Mouse (Mus musculus) limb, embryonic 15.5 days (tissue): ENCODE measurements around the gene Pgd. TPM values are rescaled to one million over a fixed set of nuclear protein-coding genes. Genes with fewer than 3 reads are reported as not detected.
"Not testable (repeated sequence)": the region's sequence is repeated elsewhere in the genome, so short reads cannot be mapped to it uniquely, and the experiment has no call there.

Experiments used
- ATAC-seq: fragments of 200-750 bp; cut with Nextera tagmentation; 2 replicates; pipeline ENCODE4 v1.8.0; 2017; ENCODE audit warnings: low read depth, moderate TSS enrichment; ENCODE audit not compliant: insufficient number of reproducible peaks, low FRiP score, low TSS enrichment
- H3K27ac ChIP-seq: fragments of 300-500 bp; sonication (generic); 2 replicates; pipeline ENCODE4 v1.5.1; 2015; ENCODE audit warnings: moderate library complexity, mild to moderate bottlenecking, inconsistent platforms
- H3K27me3 ChIP-seq: fragments of 300-500 bp; sonication (generic); 2 replicates; pipeline ENCODE4 v1.6.1; 2015; ENCODE audit warnings: inconsistent platforms
- H3K36me3 ChIP-seq: fragments of 300-500 bp; sonication (generic); 2 replicates; pipeline ENCODE4 v1.6.1; 2015; ENCODE audit warnings: inconsistent platforms
- H3K4me1 ChIP-seq: fragments of 300-500 bp; sonication (generic); 2 replicates; pipeline ENCODE4 v1.6.1; 2015; ENCODE audit warnings: inconsistent platforms
- H3K4me2 ChIP-seq: fragments of 300-500 bp; sonication (generic); 2 replicates; pipeline ENCODE4 v1.6.1; 2015; ENCODE audit warnings: mild to moderate bottlenecking, inconsistent platforms
- H3K4me3 ChIP-seq: fragments of 300-500 bp; sonication (generic); 2 replicates; pipeline ENCODE4 v1.5.1; 2015; ENCODE audit warnings: mild to moderate bottlenecking, inconsistent platforms
- H3K9ac ChIP-seq: fragments of 300-500 bp; sonication (generic); 2 replicates; pipeline ENCODE4 v1.6.1; 2015; ENCODE audit warnings: inconsistent platforms
- H3K9me3 ChIP-seq: fragments of 300-500 bp; sonication (generic); 2 replicates; pipeline ENCODE4 v1.6.1; 2016; ENCODE audit warnings: inconsistent platforms
- WGBS: fragments of 180-500 bp; shearing (Covaris S2); methylation state at CpG from one replicate; pipeline ENCODE4 v1.1.7; 2015; 5-methylcytosine and 5-hydroxymethylcytosine counted together
- polyA plus RNA-seq: library from polyadenylated mRNA; unstranded; fragments of >200 nt; fragmentation: Nextera tagmentation; extraction: Ambion mirVana; gene quantifications from 2 replicates; pipeline ENCODE4 v1.2.1, GENCODE M21; 2015

Pgd gene
- polyA plus RNA-seq, 1 experiment from 2014 or later: 108 TPM

- H3K36me3 ChIP-seq: peaks cover 78% of the 10 kb centered on the region
- H3K4me3 ChIP-seq: no peak overlapping the region
- 81% methylated on average over 7 of the region's 7 CpGs for WGBS
- H3K27me3 ChIP-seq: no peaks in the 10 kb centered on the region
- H3K9me3 ChIP-seq: no peaks in the 10 kb centered on the region
- ATAC-seq: no peak
- no peak overlapping the region for H3K27ac ChIP-seq
- H3K4me1 ChIP-seq: no peaks in the 10 kb centered on the region
- H3K9ac ChIP-seq: no peak overlapping the region
- H3K4me2 ChIP-seq: no peak overlapping the region
These were observed 15.6 kb upstream of the Pgd start for GRCm38 (mm10) chr4:149182192-149182591.

GRCm38 (mm10) chr4:149179573-149179972, 13.0 kb upstream of the Pgd start:
- Histone ChIP-seq H3K9ac (no peak overlapping the region), H3K4me1 (no peaks in the 10 kb centered on the region), H3K9me3 (no peaks in the 10 kb centered on the region), H3K4me3 (no peak overlapping the region), H3K27me3 (no peaks in the 10 kb centered on the region), H3K4me2 (no peak overlapping the region), H3K36me3 (peaks cover 55% of the 10 kb centered on the region), H3K27ac (no peak overlapping the region)
- whole genome bisulfite sequencing: 55% methylated on average over 4 of the region's 4 CpGs
- no peak for ATAC-seq

- Histone ChIP-seq H3K4me3 (no peak overlapping the region), H3K4me1 (no peaks in the 10 kb centered on the region), H3K4me2 (no peak overlapping the region), H3K9ac (no peak overlapping the region), H3K27me3 (no peaks in the 10 kb centered on the region), H3K36me3 (peaks cover 51% of the 10 kb centered on the region), H3K27ac (no peak overlapping the region), H3K9me3 (no peaks in the 10 kb centered on the region)
- ATAC-seq: no peak
- WGBS: 77% methylated on average over 7 of the region's 7 CpGs
These were observed 12.6 kb upstream of the Pgd start for GRCm38 (mm10) chr4:149179160-149179559.

- 63% methylated on average over 7 of the region's 7 CpGs for WGBS
- peaks cover 43% of the 10 kb centered on the region for H3K36me3 ChIP-seq
- no peaks in the 10 kb centered on the region for H3K27me3 ChIP-seq
- no peak overlapping the region for H3K27ac ChIP-seq
- H3K4me3 ChIP-seq: no peak overlapping the region
- H3K4me2 ChIP-seq: no peak overlapping the region
- no peaks in the 10 kb centered on the region for H3K9me3 ChIP-seq
- no peak overlapping the region for H3K9ac ChIP-seq
- no peak for ATAC-seq
- 0 out of 2 replicates have a peak, but pooled peaks cover under 1% of the 10 kb centered on the region for H3K4me1 ChIP-seq
These were observed 11.8 kb upstream of the Pgd start for GRCm38 (mm10) chr4:149178328-149178727.

- Histone ChIP-seq H3K36me3 (peaks cover 30% of the 10 kb centered on the region), H3K9ac (no peak overlapping the region), H3K4me3 (no peak overlapping the region), H3K9me3 (no peaks in the 10 kb centered on the region), H3K27ac (no peak overlapping the region), H3K27me3 (no peaks in the 10 kb centered on the region), H3K4me1 (peaks cover 13% of the 10 kb centered on the region), H3K4me2 (no peak overlapping the region)
- ATAC-seq: no peak
- 70% methylated on average over 5 of the region's 5 CpGs for WGBS
These were observed 10.5 kb upstream of the Pgd start for GRCm38 (mm10) chr4:149177046-149177445.

- ATAC-seq: no peak
- H3K9ac ChIP-seq: no peak overlapping the region
- WGBS: 79% methylated on average over 6 of the region's 6 CpGs
- H3K4me2 ChIP-seq: no peak overlapping the region
- peaks cover 16% of the 10 kb centered on the region for H3K4me1 ChIP-seq
- no peaks in the 10 kb centered on the region for H3K27me3 ChIP-seq
- no peaks in the 10 kb centered on the region for H3K9me3 ChIP-seq
- no peak overlapping the region for H3K27ac ChIP-seq
- peaks cover 26% of the 10 kb centered on the region for H3K36me3 ChIP-seq
- H3K4me3 ChIP-seq: no peak overlapping the region
These were observed 10.1 kb upstream of the Pgd start for GRCm38 (mm10) chr4:149176645-149177044.

- no peaks in the 10 kb centered on the region for H3K36me3 ChIP-seq
- WGBS: 84% methylated on average over 6 of the region's 6 CpGs
- ATAC-seq: no peak
These were observed 7.1 kb upstream of the Pgd start for GRCm38 (mm10) chr4:149173661-149174060.

GRCm38 (mm10) chr4:149172666-149173065, 6.1 kb upstream of the Pgd start:
- Histone ChIP-seq H3K27me3 (no peaks in the 10 kb centered on the region), H3K9me3 (no peaks in the 10 kb centered on the region), H3K4me1 (peaks cover 19% of the 10 kb centered on the region), H3K9ac (no peak overlapping the region), H3K4me3 (no peak overlapping the region), H3K4me2 (no peak overlapping the region), H3K36me3 (no peaks in the 10 kb centered on the region), H3K27ac (peak overlapping the region; percentile 86)
- WGBS: 39% methylated on average over 2 of the region's 2 CpGs
- ATAC-seq: peak; percentile 44; the same call in 1 of the 2 replicates

More at GRCm38 (mm10) chr4:149173661-149174060, 7.1 kb upstream of the Pgd start:
- Histone ChIP-seq H3K4me2 (no peak overlapping the region), H3K27me3 (no peaks in the 10 kb centered on the region), H3K27ac (0 out of 2 replicates have a peak overlapping the region, but pooled peaks have one; percentile 28), H3K9me3 (no peaks in the 10 kb centered on the region), H3K9ac (no peak overlapping the region), H3K4me3 (no peak overlapping the region), H3K4me1 (peaks cover 19% of the 10 kb centered on the region)

- Histone ChIP-seq H3K36me3 (no peaks in the 10 kb centered on the region), H3K4me1 (peaks cover 19% of the 10 kb centered on the region), H3K4me2 (no peak overlapping the region), H3K27me3 (no peaks in the 10 kb centered on the region), H3K4me3 (no peak overlapping the region), H3K9ac (no peak overlapping the region), H3K27ac (peak overlapping the region; percentile 86), H3K9me3 (no peaks in the 10 kb centered on the region)
- ATAC-seq: no peak
- WGBS: 90% methylated on average over 5 of the region's 5 CpGs
These were observed 5.5 kb upstream of the Pgd start for GRCm38 (mm10) chr4:149172083-149172482.

GRCm38 (mm10) chr4:149171581-149171981, 5.0 kb upstream of the Pgd start:
- Histone ChIP-seq H3K27ac (peak overlapping the region; percentile 86; the same call in 1 of the 2 replicates), H3K27me3 (no peaks in the 10 kb centered on the region), H3K4me2 (no peak overlapping the region), H3K9me3 (no peaks in the 10 kb centered on the region), H3K4me3 (no peak overlapping the region), H3K9ac (no peak overlapping the region), H3K4me1 (peaks cover 19% of the 10 kb centered on the region), H3K36me3 (no peaks in the 10 kb centered on the region)
- ATAC-seq: no peak
- 60% methylated on average over 5 of the region's 5 CpGs for WGBS

GRCm38 (mm10) chr4:149170394-149170931, 3.9 kb upstream of the Pgd start:
- Histone ChIP-seq H3K36me3 (no peaks in the 10 kb centered on the region), H3K9me3 (no peaks in the 10 kb centered on the region), H3K4me3 (no peak overlapping the region), H3K4me1 (peaks cover 26% of the 10 kb centered on the region), H3K4me2 (no peak overlapping the region), H3K27me3 (no peaks in the 10 kb centered on the region), H3K27ac (peak overlapping the region; percentile 8), H3K9ac (no peak overlapping the region)
- WGBS: 55% methylated on average over 7 of the region's 7 CpGs
- ATAC-seq: no peak

- 84% methylated on average over 8 of the region's 8 CpGs for whole genome bisulfite sequencing
- not testable (repeated sequence) for ATAC-seq, H3K4me3 ChIP-seq, H3K4me2 ChIP-seq, H3K9me3 ChIP-seq, H3K9ac ChIP-seq, H3K36me3 ChIP-seq, H3K27me3 ChIP-seq
- Histone ChIP-seq H3K27ac (peak overlapping the region; percentile 8), H3K4me1 (peaks cover 32% of the 10 kb centered on the region)
These were observed 3.4 kb upstream of the Pgd start for GRCm38 (mm10) chr4:149169926-149170325.

- no peaks in the 10 kb centered on the region for H3K9me3 ChIP-seq
- H3K4me2 ChIP-seq: no peak overlapping the region
- no peak for ATAC-seq
- H3K36me3 ChIP-seq: peaks cover 17% of the 10 kb centered on the region; the same call in 1 of the 2 replicates
- H3K27me3 ChIP-seq: no peaks in the 10 kb centered on the region
- no peak overlapping the region for H3K9ac ChIP-seq
- WGBS: 78% methylated on average over 2 of the region's 2 CpGs
- no peak overlapping the region for H3K4me3 ChIP-seq
- H3K27ac ChIP-seq: no peak overlapping the region
- H3K4me1 ChIP-seq: peaks cover 30% of the 10 kb centered on the region
These were observed 1.4 kb upstream of the Pgd start for GRCm38 (mm10) chr4:149168016-149168415.
